Mouse (Mus musculus) mouse trophoblast stem cell (cell line): Measurements from ENCODE around the gene Il17f.
"Not testable (repeated sequence)": the region's sequence is repeated elsewhere in the genome, so short reads cannot be mapped to it uniquely, and the experiment has no call there.

ENCODE experiments used
- in situ Hi-C, 2 experiments: fragments of 300-500 bp; cut with MseI, MboI; formaldehyde crosslinking; loops; 2 replicates in 1 of 2; 3 replicates in 1 of 2; pipeline ENCODE4 v1.15.1; 2025

Gene Il17f

GRCm38 (mm10) chr1:20787046-20787445, 3.4 kb downstream of the Il17f start:
- in situ Hi-C loops = no loop called here

GRCm38 (mm10) chr1:20778366-20778765, 12.1 kb downstream of the Il17f start:
- in situ Hi-C loops = no loop called here

- in situ Hi-C loops = not testable (repeated sequence)
Observed at GRCm38 (mm10) chr1:20774026-20774730, 16.2 kb downstream of the Il17f start.

DNA sequence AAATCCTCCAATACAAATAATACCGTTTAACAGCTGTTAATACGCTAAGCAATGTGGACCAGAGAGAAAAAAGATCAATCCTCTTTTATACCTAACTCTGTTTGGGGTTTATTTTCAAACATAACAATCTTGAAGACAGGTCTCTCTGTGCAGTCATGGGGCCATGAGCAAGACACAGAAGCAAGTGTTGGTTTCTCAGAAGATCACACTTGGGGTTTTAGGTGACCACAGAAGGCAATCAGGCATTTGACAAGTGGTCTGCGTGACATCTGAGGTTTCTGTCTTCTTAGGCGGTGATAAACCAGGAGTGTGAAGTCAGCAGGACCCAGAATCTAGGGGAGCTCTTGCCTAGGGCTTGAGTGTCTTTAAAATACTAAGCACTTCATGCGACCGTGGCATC, 23.9 kb downstream of the Il17f start:
- in situ Hi-C loops = no loop called here

DNA sequence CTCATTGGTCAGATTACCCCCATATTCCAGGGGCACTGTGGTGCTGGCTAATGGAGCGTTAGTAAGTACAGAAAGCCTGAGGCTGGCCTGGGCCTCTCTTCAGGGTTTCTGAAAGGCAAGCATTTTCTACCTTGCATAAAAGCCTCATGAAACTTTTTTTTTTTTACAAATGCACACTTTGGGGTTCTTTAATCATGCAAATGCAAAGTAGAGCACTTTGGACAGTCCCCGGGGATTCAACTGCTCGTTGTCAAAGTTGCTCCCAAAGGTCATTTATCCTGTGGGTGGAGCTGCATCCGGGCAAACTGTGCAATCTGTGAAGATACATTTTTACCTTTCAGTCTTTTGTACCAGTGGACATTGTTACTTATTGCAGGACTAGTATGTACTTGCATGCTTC, 29.0 kb downstream of the Il17f start:
- in situ Hi-C loops = no loop called here

GRCm38 (mm10) chr1:20760331-20760730, 30.1 kb downstream of the Il17f start:
- in situ Hi-C loops = no loop called here

- in situ Hi-C loops = loop anchor here in 1 of 2 experiments (10.0 kb wide), 1 partner anchor 145 kb away; the partner anchor contains the start of gene Pkhd1
Observed at GRCm38 (mm10) chr1:20759799-20760198, 30.6 kb downstream of the Il17f start.

DNA sequence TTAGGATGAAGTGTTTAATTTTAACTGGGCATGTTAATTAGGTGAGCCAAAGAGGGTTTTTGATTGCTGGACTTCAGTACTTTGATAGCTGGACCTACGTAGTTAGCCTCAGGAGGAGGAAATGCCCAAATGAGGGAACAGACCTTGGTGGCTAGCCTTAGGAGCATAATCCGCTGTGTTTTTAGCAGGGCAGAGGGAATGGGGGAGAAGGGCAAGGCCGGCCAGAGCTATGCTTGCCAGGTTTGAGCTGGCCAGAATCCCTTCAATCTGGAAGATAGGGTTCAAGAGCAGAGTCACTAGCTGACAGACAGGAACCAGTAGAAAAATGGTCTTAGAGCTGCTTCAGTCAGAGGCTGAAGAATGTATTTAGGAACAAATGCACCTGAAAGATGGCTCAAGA, 32.8 kb downstream of the Il17f start:
- in situ Hi-C loops = loop anchor here in 1 of 2 experiments (10.0 kb wide), 1 partner anchor 143 kb away; the partner anchor contains the start of gene Pkhd1

DNA sequence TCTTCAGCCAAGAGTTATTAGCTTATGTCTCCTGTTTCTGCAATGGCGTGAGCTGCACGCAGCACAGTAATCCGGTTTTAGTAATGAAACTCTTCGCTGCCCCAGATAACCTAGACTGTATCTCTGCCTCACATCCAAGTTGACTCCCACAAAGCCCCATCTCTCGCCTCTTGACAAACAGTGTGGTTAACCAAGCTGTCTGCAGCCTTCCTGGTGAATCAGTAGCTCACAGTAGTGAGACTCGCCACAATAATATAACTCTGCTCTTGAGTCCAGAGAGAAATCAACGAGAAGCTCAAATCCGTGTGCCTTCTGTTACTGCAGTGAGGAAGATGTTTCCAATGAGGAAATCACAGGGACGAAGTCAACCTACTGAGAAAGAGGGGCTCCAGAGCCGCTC, 36.0 kb downstream of the Il17f start:
- in situ Hi-C loops = loop anchor here in 1 of 2 experiments (10.0 kb wide), 1 partner anchor 140 kb away; the partner anchor contains the start of gene Pkhd1

DNA sequence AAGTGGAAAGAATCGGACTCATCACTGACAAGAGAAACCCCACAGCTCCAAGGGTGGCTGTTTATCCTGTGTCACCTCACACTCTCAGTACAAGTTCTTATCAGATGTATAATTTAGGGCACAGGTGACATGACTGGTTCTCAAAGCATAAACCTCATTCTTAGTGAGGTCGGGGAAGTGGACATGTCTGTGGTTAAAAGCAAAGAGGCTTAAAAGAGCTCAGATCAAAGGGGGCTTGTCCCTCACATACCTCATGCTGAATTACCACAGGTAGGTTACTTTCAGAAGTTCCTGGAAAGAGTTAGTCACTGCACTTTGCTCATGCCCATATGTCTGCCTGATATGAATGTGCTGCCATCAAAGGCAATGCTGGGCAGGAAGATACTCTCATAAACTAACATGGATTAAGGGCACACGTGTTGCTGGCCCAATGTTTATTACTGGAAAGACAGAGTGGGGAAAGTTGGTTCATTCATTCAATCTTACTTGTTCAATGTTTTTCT, 49.9 kb downstream of the Il17f start:
- in situ Hi-C loops = no loop called here

- in situ Hi-C loops = no loop called here
Observed at GRCm38 (mm10) chr1:20738483-20738882, 51.9 kb downstream of the Il17f start.

- in situ Hi-C loops = no loop called here
Observed at GRCm38 (mm10) chr1:20736572-20736971, 53.8 kb downstream of the Il17f start.

DNA sequence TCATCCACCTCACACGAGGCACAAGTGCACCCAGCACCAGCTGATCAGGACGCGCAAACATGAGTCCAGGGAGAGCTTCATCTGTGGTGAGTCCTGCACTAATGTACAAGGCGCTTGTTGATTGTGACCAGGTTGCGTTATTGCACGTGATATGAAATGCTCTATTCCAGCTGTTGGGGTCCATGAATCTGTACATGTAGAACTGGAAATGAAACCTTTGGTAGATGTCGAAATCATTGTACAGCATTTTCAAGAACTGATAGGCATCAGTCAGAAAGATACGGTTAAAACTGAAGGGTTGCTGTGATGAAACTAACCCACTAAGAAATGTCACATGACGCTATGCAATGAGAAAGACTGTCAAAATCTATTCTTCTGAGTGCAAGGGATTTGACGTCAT, 59.5 kb downstream of the Il17f start, which contains the start of gene Il17a:
Il17a (plus strand) TSS at position 3 of the 400 bp plus-strand sequence.
- in situ Hi-C loops = no loop called here
